Mouse (Mus musculus) liver, postnatal 0 days (tissue): ENCODE results near the gene Krt16. TPM values are rescaled to one million over a fixed set of nuclear protein-coding genes. Genes with fewer than 3 reads are reported as not detected.

ENCODE experiments used
- ATAC-seq: fragments of 200-750 bp; cut with Nextera tagmentation; 2 replicates; pipeline ENCODE4 v1.8.0; 2017; ENCODE audit warnings: mild to moderate bottlenecking, moderate library complexity
- DNase-seq: peaks from one replicate; pipeline ENCODE4 v3.0.0-alpha.2; 2016
- H3K27ac ChIP-seq: fragments of 300-500 bp; sonication (generic); 2 replicates; pipeline ENCODE4 v1.5.1; 2014; ENCODE audit warnings: antibody characterized with exemption, moderate library complexity, mild to moderate bottlenecking, low read depth
- H3K27me3 ChIP-seq: fragments of 300-500 bp; sonication (generic); 2 replicates; pipeline ENCODE4 v1.6.1; 2014; ENCODE audit warnings: low read length, control low read depth, mixed read lengths; ENCODE audit not compliant: insufficient read depth
- H3K36me3 ChIP-seq: fragments of 300-500 bp; sonication (generic); replicated peaks from 2 replicates; pipeline ENCODE4 v1.6.1; 2014; ENCODE audit warnings: mild to moderate bottlenecking, control low read depth, low read length, moderate library complexity, mixed read lengths; ENCODE audit not compliant: insufficient read depth
- H3K4me1 ChIP-seq: fragments of 300-500 bp; sonication (generic); 2 replicates; pipeline ENCODE4 v1.6.1; 2014; ENCODE audit warnings: antibody characterized with exemption, mild to moderate bottlenecking, control low read depth; ENCODE audit not compliant: insufficient read depth
- H3K4me2 ChIP-seq: fragments of 300-500 bp; sonication (generic); 2 replicates; pipeline ENCODE4 v1.6.1; 2014; ENCODE audit warnings: low read depth, mild to moderate bottlenecking, low read length, moderate library complexity, mixed read lengths
- H3K4me3 ChIP-seq: fragments of 300-500 bp; sonication (generic); 2 replicates; pipeline ENCODE4 v1.5.1; 2014; ENCODE audit warnings: low read depth, low read length
- H3K9ac ChIP-seq: fragments of 300-500 bp; sonication (generic); replicated peaks from 2 replicates; pipeline ENCODE4 v1.6.1; 2014; ENCODE audit warnings: mild to moderate bottlenecking, moderate library complexity
- H3K9me3 ChIP-seq: fragments of 300-500 bp; sonication (generic); 2 replicates; pipeline ENCODE4 v1.6.1; 2016; ENCODE audit warnings: mild to moderate bottlenecking, control low read depth, low read length, mixed read lengths
- CTCF ChIP-seq: sonication (generic); IDR thresholded peaks from 2 replicates; pipeline ENCODE4 v1.5.1; 2016; ENCODE audit warnings: antibody characterized with exemption, low read depth
- EP300 ChIP-seq: IDR thresholded peaks from 2 replicates; pipeline ENCODE4 v1.6.1; 2016; ENCODE audit warnings: antibody characterized with exemption, low read depth, mild to moderate bottlenecking
- WGBS: fragments of 180-500 bp; shearing (Covaris S2); extraction: QIAGEN DNeasy Blood & Tissue Kit; methylation state at CpG from one replicate; pipeline ENCODE4 v1.1.7; 2014; ENCODE audit not compliant: insufficient replicate concordance; 5-methylcytosine and 5-hydroxymethylcytosine counted together
- polyA plus RNA-seq: library from polyadenylated mRNA; unstranded; fragments of >200 nt; fragmentation: Nextera tagmentation; extraction: Ambion mirVana; gene quantifications from 2 replicates; pipeline ENCODE4 v1.2.1, GENCODE M21; 2015

The Krt16 gene
- polyA plus RNA-seq, 1 experiment from 2014 or later = not detected

DNA sequence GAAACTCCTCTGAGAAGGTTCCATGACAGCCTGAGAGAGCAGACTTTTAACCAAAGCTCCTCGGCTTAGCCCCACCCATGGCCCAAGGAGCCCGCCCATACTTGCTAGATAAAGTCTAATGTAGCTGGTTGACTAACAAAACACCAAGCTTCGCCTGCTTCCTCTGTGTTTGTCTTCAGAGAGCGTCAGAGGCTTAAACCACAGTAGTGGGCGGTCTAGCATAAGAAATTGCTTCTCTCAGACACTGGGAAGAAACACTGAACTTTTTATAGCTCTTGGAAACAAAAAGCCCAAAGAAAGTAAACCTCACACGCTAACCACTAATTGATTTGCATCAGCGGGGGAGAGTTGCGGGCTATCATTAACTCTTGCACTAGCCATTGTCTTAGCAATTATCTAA, 27.0 kb downstream of the Krt16 start:
- no peaks in the 10 kb centered on the region for H3K27me3 ChIP-seq
- no peak overlapping the region for H3K4me2 ChIP-seq
- no peak overlapping the region for H3K4me3 ChIP-seq
- H3K4me1 ChIP-seq = no peaks in the 10 kb centered on the region
- WGBS = 59% methylated on average over 8 of the region's 8 CpGs
- no peak overlapping the region for H3K9ac ChIP-seq
- no peaks in the 10 kb centered on the region for H3K36me3 ChIP-seq
- no peak overlapping the region for H3K27ac ChIP-seq
- DNase-seq (no peak), ATAC-seq (no peak)
- TF ChIP-seq EP300 (no peak), CTCF (no peak)
- H3K9me3 ChIP-seq = peaks cover 4% of the 10 kb centered on the region; the same call in 1 of the 2 replicates

DNA sequence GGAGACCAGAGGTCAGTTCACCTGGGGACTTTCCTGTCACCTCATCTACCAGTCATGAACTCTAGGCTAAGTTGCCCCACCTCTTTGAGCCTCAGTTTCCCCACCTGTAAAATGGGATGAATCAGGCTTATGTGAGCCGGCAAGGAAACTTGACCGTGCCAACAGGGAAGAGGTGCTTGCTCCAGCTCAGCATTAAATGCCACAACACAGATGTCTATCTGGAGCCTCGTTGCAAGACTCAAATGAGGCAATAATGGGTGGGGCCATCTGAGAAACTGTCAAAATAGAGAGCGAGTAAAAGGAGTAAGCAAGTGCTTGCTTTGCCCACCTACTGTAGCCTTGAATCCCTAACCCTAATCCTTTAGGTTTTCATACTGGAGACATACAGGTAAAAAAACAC, 29.4 kb downstream of the Krt16 start:
- no peak for TF ChIP-seq CTCF
- TF ChIP-seq EP300 = no peak
- no peak for DNase-seq
- no peaks in the 10 kb centered on the region for H3K9me3 ChIP-seq
- H3K36me3 ChIP-seq = no peaks in the 10 kb centered on the region
- H3K4me2 ChIP-seq = no peak overlapping the region
- WGBS = 59% methylated on average over 4 of the region's 4 CpGs
- no peak overlapping the region for H3K27ac ChIP-seq
- H3K9ac ChIP-seq = no peak overlapping the region
- no peak for ATAC-seq
- H3K4me1 ChIP-seq = no peaks in the 10 kb centered on the region
- H3K4me3 ChIP-seq = no peak overlapping the region
- no peaks in the 10 kb centered on the region for H3K27me3 ChIP-seq

DNA sequence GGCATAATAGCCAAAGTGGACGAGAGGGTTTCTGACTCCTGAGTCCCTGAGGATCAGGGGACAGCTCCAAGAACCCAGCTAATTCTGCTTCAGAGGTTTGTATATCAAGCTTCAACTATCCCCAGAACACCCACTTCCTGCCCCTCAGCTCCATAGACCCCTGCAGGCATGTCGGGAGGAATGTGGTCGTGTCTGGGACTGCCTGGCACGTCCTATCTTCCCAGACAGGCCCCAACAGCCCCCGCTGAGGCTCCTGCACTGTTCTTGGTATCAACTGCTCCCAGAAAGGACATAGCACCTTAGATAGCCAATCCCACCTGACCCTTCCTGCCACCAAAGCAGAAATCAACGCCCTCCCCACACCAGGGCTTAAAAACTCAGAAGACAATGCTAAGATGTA, 40.2 kb downstream of the Krt16 start:
- Histone ChIP-seq H3K4me2 (no peak overlapping the region), H3K36me3 (no peaks in the 10 kb centered on the region), H3K9me3 (no peaks in the 10 kb centered on the region), H3K9ac (no peak overlapping the region), H3K27ac (no peak overlapping the region), H3K4me3 (no peak overlapping the region), H3K4me1 (no peaks in the 10 kb centered on the region), H3K27me3 (no peaks in the 10 kb centered on the region)
- TF ChIP-seq CTCF (no peak), EP300 (no peak)
- ATAC-seq (no peak), DNase-seq (no peak)
- 36% methylated on average over 6 of the region's 6 CpGs for WGBS

DNA sequence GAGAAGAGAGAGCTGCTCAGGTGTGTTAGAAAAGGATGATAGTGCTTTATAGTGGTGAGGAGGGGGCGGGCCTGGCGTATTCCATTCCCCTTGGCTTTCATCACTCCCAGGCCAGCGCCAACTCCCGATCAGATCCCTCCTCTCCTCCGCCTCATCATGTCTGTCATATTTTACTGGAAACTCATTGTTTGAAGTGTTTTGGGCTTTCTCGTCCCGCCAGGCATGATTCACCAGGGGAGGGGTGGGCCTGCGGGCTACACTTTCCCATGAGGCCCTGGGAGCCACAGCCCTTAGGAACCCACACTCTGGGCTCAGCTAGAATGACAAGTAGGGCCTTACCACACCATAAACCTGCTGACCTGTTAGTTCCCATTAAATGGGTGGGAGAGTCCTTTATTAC, 41.2 kb downstream of the Krt16 start, which contains the start of gene Krt14:
Krt14 (minus strand) TSS at position 51 of the 400 bp plus-strand sequence.
- ATAC-seq (no peak), DNase-seq (no peak)
- Histone ChIP-seq H3K4me3 (no peak within 1 kb of the TSS), H3K4me2 (no peak within 1 kb of the TSS), H3K36me3 (no peaks in the 10 kb centered on the region), H3K4me1 (no peaks in the 10 kb centered on the region), H3K27me3 (no peaks in the 10 kb centered on the region), H3K9ac (no peak within 1 kb of the TSS), H3K27ac (no peak within 1 kb of the TSS), H3K9me3 (no peaks in the 10 kb centered on the region)
- 81% methylated on average over 8 of the region's 8 CpGs for WGBS
- TF ChIP-seq CTCF = no peak
- TF ChIP-seq EP300 = no peak

DNA sequence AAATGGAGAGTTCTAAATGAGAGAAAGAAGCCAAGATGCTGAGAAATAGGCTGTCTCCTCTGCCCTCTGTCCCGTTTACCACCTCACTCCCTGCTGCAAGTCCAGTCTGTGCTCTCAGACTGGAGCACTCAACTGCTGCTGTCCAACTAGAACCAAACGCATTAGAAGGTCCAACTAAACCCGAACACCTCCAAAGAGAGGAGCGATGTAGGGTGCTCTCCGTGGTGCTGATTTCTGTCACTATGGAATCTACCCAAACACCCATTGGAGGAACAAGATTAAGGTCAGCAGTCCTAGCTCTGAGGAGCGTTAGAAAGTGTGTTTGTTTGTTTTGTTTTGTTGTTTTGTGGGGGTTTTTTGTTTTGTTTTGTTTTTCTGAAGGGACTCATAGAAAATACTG, 45.3 kb downstream of the Krt16 start:
- Histone ChIP-seq H3K4me3 (no peak overlapping the region), H3K4me1 (no peaks in the 10 kb centered on the region), H3K36me3 (no peaks in the 10 kb centered on the region), H3K4me2 (no peak overlapping the region), H3K9ac (no peak overlapping the region), H3K27me3 (no peaks in the 10 kb centered on the region), H3K27ac (no peak overlapping the region), H3K9me3 (no peaks in the 10 kb centered on the region)
- TF ChIP-seq CTCF = no peak
- no peak for TF ChIP-seq EP300
- no peak for ATAC-seq
- WGBS = 17% methylated on average over 6 of the region's 6 CpGs
- peak; percentile 46 for DNase-seq

DNA sequence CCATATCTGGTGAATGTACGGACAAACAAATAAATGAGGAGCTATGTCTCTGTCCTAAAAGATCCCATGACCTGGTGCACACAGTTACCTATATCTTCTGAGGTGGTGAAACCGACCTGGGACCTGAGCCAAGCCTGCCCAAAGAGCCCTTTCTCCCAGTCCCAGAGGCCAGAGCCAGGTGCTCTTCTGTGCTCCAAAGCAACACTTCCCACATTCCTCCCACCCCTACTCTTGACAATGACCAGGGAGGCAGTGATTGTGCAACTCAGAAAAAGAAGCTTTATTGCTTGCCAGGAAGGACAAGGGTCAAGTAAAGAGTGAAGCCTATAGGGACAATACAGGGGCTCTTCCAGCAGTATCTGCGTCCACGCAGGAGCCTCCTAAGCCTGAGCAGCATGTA, 45.8 kb downstream of the Krt16 start:
- Histone ChIP-seq H3K9ac (no peak overlapping the region), H3K4me2 (no peak overlapping the region)
- WGBS = 65% methylated on average over 4 of the region's 4 CpGs

DNA sequence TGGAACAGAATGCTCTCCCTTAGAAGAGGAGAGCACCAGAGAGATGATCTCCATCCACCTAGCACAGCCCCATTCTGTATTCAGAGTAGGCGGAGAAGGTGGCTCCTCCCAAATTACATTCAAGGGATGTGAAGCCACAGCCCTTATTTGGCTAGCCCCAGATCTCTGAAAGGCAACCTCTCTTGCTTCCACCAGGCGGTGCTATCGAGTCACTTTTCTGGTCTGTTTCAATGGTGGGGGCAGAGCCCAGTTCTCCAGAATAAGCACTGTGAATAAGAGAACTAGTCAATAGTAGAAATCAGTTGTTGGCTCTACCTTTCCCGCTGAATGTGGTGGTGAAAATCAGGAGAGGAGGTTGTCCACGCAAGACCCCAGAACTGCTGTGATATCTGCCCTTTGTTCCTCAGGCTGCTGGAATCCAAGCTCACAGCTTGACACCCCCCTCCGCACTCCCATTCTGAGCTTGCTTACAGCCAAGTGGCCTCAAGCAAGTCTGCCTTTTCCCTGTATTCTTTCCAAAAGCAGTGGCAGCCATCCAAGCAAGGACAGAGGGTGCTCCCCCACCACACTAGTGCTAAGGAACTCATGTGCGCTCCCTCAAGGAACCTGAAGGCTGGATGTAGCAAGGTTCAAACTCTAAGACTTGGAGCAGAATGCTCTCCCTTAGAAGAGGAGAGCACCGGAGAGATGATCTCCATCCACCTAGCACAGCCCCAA, 48.4 kb downstream of the Krt16 start:
- no peak overlapping the region for H3K9ac ChIP-seq
- H3K4me2 ChIP-seq = no peak overlapping the region
- H3K27me3 ChIP-seq = no peaks in the 10 kb centered on the region
- no peaks in the 10 kb centered on the region for H3K4me1 ChIP-seq
- H3K9me3 ChIP-seq = no peaks in the 10 kb centered on the region
- DNase-seq (peak; percentile 24), ATAC-seq (no peak)
- peak; percentile 48 for TF ChIP-seq CTCF
- no peak for TF ChIP-seq EP300
- H3K36me3 ChIP-seq = no peaks in the 10 kb centered on the region
- 43% methylated on average over 8 of the region's 8 CpGs for WGBS
- no peak overlapping the region for H3K27ac ChIP-seq
- no peak overlapping the region for H3K4me3 ChIP-seq

More for the DNA sequence above, 45.8 kb downstream of the Krt16 start:
- ATAC-seq (no peak), DNase-seq (no peak)
- no peak overlapping the region for H3K27ac ChIP-seq
- TF ChIP-seq CTCF (no peak), EP300 (no peak)
- H3K4me1 ChIP-seq = no peaks in the 10 kb centered on the region
- H3K36me3 ChIP-seq = no peaks in the 10 kb centered on the region
- no peak overlapping the region for H3K4me3 ChIP-seq
- no peaks in the 10 kb centered on the region for H3K27me3 ChIP-seq
- no peaks in the 10 kb centered on the region for H3K9me3 ChIP-seq
